16 mouse cellular contexts compared by ENCODE assay signal in the genomic region with DNA sequence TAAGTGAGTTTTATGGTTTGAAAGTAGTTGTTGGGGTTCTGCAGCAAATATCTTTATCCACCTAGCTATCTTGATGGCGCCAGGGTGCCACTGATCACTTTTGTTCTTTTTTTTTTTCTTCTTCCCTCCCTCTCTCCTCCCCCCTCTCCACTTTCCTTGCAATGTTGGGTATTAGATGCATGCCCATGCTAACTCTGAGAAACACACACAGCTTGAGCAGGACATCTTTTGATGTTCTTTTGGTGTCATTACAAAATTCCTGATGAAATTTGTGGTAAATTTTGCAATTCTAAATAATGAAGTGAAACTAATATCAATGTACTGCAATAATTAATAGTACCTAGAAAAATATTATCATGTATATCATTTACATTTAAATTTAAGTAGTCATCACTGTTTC.
"Had no signal": no experiment of that assay in that cellular context is flagged by ENCODE, and none has a peak within 500 bp of the region (broad histone marks: within the 10 kb centered on the region; RNA-seq: fewer than 3 reads in every experiment).

No protein-coding gene starts in this region.

- ATAC-seq: liver, embryonic 12.5 days; liver, postnatal 0 days; lung, postnatal 0 days; midbrain, embryonic 13.5 days; midbrain, embryonic 15.5 days; midbrain, embryonic 16.5 days had no signal

- DNase-seq: liver; liver, embryonic 13.5 days; liver, postnatal 0 days; lung, adult 18-20 months; lung, adult 2 months; lung, embryonic 14.5 days; lung, postnatal 10 days; lung, postnatal 14 days; lung, postnatal 36 days; lung, postnatal 4 days; midbrain, embryonic 14.5 days had no signal
